Mouse (Mus musculus) urinary bladder, postnatal 14 days (tissue): Measurements from ENCODE around the gene Bbs9.

ENCODE experiments used
- DNase-seq: peaks from one replicate; pipeline ENCODE4 v3.0.0; 2021; ENCODE audit warnings: low spot score

The Bbs9 gene

DNA sequence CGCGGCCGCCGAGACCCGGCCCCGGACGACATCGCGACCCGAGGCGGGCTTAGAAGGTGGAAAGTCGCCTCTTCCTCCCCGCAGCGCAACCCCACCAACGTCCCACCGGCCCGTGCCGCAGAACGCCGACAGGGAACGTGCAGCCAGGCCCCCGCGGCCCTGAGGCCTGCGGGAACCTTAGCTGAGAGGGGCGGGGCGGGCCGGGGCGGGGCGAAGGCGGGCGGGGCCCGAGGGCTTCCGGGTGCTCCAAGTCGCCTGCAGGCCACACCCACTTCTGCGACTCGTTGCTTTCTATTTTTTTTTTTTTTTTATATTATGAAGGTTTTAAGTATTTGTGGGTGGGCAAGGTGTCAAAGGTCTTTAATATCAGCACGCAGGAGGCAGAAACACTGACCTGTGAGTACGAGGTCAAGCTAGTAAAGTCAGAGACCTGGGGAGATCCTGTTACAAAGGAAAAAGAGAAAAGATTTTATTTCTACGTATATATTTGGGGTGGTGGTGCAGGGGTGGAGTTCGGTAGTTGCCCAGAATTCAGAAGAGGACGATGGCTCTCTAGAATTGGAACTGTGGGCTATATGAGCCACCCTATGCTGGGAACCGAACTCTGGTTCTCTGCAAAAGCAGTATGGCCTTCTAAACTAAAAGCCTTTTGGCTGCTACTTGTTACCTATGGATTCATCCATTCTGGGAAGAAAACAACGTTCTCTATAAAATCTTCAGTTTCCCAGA lies 7.2 kb upstream of the Bbs9 start:
- peak; percentile 62 for DNase-seq

DNA sequence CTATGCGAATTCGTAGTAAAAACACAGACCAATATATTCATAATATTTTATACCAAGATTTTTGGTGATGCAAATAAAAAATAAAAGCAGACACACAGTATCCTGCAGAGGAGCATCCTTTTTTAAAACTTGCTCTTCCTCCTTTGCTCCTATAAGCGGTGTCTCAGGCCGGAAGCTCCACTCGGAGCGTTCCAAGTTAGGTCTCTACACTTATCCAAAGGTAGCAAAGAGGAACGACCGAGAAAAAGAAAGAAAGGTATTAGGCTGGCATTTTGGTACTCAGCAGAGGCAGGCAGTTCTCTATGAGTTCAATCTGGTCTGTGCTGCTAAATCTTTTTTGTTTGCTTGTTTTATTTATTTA lies 6.6 kb upstream of the Bbs9 start:
- no peak for DNase-seq

- no peak for DNase-seq
Measured at GRCm38 (mm10) chr9:22469643-22470042, 5.9 kb upstream of the Bbs9 start, which contains the start of gene Rp9. Gene Rp9, minus strand, starts transcription at chr9:22469743.

DNA sequence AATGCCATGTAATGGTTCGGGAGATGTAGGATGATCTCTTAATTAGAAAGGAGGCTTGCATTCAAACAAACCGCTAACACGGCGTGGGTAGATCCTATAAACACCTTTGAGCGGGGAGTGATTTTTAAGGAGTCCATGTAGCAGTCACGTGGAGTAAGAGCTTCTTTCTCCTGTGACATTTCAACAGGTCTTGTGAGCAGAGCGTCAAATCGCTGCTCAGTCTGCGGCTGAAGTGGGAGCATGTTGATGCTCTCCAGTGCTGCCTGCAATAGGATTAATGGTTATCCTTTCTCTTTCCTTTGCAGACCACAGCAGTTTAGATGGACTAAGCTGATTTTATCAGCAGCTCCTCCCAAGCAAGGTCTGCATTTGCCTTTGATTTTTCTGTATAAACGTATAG lies 750 bp downstream of the Bbs9 start:
- DNase-seq: no peak

GRCm38 (mm10) chr9:22478946-22479345 lies 3.4 kb downstream of the Bbs9 start:
- DNase-seq: no peak

GRCm38 (mm10) chr9:22483866-22484561 lies 8.5 kb downstream of the Bbs9 start:
- no peak for DNase-seq

DNA sequence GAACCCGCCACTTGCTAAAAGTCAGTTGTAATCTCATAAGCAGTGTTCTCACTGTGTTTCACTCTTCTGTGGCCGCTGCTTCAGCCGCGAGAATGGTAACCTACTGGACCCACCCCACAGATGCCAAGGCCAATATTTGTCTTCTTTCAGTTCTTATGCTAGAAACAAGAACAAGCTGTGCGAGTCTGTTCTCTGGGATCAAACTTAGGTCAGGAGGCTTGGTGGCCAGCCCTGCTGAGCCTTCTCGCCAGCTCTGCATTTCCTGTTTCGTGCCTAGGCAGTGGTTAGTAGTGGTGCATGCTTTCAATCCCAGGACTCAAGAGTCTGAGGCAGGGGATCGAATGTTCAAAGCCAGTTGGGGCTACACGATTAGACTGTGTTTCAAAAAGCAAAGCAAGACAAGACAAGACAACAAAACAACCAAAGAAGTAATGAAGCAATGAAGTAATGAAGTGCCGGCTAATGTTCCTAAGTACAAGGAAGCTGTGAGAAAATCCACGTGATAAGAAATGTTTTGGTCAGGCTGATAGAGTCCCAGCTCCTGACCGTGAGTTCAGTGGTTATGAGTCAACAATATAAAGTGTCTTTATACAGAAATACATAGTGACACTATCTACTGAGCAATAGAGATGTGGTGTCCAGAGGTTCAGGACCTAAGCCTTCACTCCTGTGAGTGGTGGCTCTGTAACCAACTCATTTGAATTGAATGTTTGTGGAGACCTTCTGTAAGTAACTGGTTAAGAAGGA lies 9.2 kb downstream of the Bbs9 start:
- peak; percentile 30 for DNase-seq

- DNase-seq: no peak
Measured at GRCm38 (mm10) chr9:22486211-22486610, 10.7 kb downstream of the Bbs9 start.

- DNase-seq: no peak
Measured at GRCm38 (mm10) chr9:22488963-22489362, 13.4 kb downstream of the Bbs9 start.

GRCm38 (mm10) chr9:22494203-22494807 lies 18.8 kb downstream of the Bbs9 start:
- DNase-seq: no peak

DNA sequence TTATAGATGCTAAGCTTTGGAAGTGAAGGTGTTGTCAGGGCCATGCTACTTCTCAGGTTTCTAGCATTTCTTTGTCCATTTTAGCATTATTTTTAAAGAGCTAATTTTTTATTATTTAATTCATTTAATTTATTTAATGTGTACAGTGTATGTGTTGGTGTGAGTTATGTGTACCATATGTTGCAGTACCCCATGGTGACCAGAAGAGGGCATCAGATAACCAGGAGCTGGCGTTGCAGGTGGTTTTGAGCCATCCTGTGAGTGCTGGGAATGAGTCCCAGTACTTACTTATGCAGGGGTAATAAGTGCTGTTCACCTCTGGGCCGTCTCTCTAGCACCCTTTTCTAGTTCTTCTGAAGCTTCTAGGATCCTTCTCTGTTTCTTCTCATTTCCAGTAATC lies 19.6 kb downstream of the Bbs9 start:
- DNase-seq: no peak

- no peak for DNase-seq
Measured at GRCm38 (mm10) chr9:22497021-22497767, 21.7 kb downstream of the Bbs9 start.

DNA sequence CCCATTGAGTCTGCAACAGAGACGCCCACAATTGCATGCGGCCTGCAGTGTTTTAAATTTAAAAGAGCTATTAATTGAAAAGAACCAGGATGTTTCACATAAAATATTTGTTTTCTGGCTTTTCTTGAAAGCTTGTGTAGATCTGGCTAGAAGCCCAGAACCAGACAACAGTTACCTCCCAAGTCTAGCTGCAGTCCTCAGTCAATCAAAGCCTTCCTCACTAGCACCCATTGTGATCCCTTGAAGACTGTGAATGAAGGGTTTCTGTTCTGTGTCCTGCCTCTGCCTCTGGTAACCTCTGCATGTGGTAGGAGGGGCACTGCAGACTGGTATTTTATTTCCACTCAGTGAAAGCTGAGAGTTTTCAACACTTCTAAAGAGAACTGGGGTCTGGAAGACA lies 27.5 kb downstream of the Bbs9 start:
- DNase-seq: no peak

DNA sequence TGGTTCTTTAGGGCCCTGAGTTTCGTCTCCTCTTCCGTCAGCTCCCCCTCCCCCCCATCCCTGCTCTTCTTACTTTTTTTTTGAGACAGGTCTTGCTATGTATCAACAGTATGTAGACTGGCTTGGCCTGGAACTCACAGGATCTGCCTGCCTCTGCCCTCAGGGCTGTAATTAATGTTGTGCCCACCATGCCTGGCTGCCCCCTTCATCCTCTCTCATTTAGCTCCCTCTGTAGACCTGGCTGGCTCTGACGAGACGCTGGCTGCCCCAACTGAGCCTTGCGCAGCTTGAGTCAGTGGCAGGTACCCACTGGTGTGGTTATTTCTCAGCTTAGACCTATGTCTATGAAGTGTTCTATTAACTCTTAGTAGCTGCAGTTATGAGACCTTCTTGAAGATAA lies 28.1 kb downstream of the Bbs9 start:
- no peak for DNase-seq

GRCm38 (mm10) chr9:22505574-22505973 lies 30.1 kb downstream of the Bbs9 start:
- DNase-seq: no peak

DNA sequence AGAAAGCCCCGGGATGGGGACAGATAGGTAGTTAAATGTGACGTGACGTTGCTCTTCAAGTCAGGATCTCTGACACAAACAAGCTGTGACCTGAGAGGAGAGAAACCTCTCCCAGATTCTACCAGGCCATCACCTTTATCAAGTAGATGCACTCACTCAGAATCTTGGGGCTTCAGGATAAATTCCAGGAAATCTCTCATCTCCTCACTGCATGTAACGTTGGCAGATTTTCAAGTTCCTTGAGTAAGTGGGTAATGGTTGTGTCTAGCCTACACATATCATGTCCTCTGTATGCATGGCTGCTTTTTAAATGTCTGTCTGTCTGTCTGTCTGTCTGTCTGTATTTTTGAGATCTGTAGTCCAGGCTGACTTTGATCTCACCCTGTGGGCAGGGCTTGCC lies 39.6 kb downstream of the Bbs9 start:
- DNase-seq: no peak

- DNase-seq: peak; percentile 35
Measured at GRCm38 (mm10) chr9:22518394-22519041, 43.0 kb downstream of the Bbs9 start.

DNA sequence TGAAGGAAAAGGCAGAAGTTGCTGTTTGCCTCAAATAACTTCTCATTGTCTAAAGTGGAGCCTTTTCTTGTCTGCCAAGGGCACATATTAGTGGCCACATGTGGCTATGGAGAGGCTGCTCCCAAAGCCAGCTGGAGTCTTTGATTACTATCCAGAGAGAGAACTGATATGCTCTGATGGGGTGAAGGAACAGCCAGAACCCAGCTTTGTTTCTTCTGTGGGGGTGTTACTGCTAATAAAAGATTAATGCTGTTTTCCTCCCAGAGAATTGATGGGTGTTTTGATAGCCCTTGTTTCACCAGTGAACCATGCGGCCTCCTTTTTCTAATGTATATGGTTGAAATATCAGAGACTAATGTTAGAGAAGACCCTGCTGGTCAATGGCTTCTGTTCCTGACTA lies 47.9 kb downstream of the Bbs9 start:
- DNase-seq: no peak

GRCm38 (mm10) chr9:22530734-22531489 lies 55.4 kb downstream of the Bbs9 start:
- DNase-seq: no peak

GRCm38 (mm10) chr9:22532112-22532511 lies 56.6 kb downstream of the Bbs9 start:
- no peak for DNase-seq
